Mouse (Mus musculus): ENCODE data around the gene Napsa. TPM values are rescaled to one million over a fixed set of nuclear protein-coding genes. Genes with fewer than 3 reads are reported as not detected.

The Napsa gene
- polyA plus RNA-seq, 1 experiment: 0.26 TPM

DNA sequence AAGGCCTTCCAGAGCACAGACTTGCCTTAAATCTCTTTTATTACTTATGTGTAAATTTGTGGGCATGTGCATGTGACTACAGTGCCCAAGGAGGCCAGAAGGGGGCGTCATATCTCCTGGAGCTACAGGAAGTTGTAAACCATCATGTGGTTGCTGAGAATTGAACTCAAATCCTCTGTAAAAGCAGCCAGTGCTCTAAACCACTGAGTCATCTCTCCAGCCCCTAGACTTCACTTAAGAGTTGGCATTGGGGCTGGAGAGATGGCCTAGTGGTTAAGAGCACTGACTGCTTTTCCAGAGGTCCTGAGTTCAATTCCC lies 53.8 kb downstream of the Napsa start:
- peaks cover 34% of the 10 kb centered on the region for H3K4me1 ChIP-seq (ENCODE audit: control insufficient read depth, insufficient read depth, low read length)
- WGBS: 19% methylated on average over 1 of the region's 1 CpGs

DNA sequence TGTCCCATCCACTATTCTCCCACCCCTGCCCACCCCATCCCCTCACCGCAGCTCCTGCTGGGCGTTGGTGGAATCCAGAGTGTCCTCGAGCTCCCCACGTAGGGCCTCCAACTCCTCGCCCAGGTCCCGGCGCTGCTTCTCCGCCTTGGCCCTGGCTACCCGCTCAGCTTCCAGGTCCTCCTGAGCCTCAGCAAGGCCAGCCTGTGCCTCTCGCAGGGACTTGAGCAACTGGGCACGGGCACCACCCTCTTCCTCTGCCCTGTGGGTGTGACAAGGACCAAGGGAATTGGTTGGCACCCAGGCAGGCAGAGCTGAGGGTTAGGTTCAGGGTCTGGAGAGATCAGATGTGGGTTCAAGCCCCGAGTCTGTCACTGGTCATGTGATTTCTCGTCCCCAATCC lies 54.8 kb downstream of the Napsa start:
- no peak for TF ChIP-seq POLR2A (IDR thresholded peaks at IDR 0.05; ENCODE audit: borderline replicate concordance, insufficient read depth, low read length)
- TF ChIP-seq CTCF (IDR thresholded peaks at IDR 0.05; ENCODE audit: borderline replicate concordance, insufficient read depth, low read depth, low read length): no peak
- 52% methylated on average over 13 of the region's 13 CpGs for WGBS
- Histone ChIP-seq H3K27ac (ENCODE audit: insufficient read depth, low read length) (peak overlapping the region; percentile 41), H3K4me3 (replicated peaks; ENCODE audit: insufficient read depth, low read depth, low read length) (no peak overlapping the region), H3K27me3 (ENCODE audit: control insufficient read depth, insufficient read depth, low read length) (no peaks in the 10 kb centered on the region), H3K4me1 (ENCODE audit: control insufficient read depth, insufficient read depth, low read length) (peaks cover 35% of the 10 kb centered on the region)
- peak in 1 of 2 experiments; percentile 48 for DNase-seq

More for the DNA sequence above, 53.8 kb downstream of the Napsa start:
- no peaks in the 10 kb centered on the region for H3K27me3 ChIP-seq (ENCODE audit: control insufficient read depth, insufficient read depth, low read length)
- no peak for DNase-seq
- no peak for TF ChIP-seq POLR2A (IDR thresholded peaks at IDR 0.05; ENCODE audit: borderline replicate concordance, insufficient read depth, low read length)
- TF ChIP-seq CTCF (IDR thresholded peaks at IDR 0.05; ENCODE audit: borderline replicate concordance, insufficient read depth, low read depth, low read length): peak; percentile 37; the same call in 1 of the 2 replicates
- peak overlapping the region; percentile 85 for H3K27ac ChIP-seq (ENCODE audit: insufficient read depth, low read length)
- H3K4me3 ChIP-seq (replicated peaks; ENCODE audit: insufficient read depth, low read depth, low read length): no peak overlapping the region

DNA sequence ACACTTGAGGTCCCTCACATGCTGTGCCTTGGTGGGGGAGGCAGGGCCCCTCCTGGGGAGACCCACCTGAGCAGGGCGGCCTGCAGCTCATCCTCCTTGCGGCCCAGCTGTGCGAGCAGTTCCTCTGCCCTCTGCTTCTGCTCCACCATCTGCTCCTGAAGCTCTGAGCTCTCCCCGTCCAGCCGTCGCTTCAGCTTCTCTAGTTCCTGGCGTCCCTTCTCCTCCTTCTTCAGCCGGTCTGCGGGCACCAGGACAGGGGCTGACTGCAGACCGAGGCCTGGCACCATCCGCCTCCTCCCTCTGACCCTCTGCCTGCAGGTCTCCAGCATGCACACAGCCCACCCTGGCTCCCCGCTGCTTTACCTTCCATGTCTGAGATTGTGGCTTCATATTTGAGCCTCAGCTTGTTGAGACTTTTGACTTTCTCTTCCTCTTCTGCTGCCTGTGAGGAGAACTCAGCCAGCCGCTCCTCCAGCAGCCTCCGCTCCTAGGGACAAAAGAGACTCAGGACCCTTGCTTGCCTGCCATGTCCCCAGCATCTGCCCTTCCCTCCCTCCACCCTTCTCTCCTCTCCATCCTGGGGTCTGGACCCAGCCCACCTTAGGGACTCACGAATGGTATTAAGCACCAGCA lies 56.3 kb downstream of the Napsa start:
- WGBS: 52% methylated on average over 15 of the region's 15 CpGs
- peak overlapping the region; percentile 59; the same call in 1 of the 2 replicates for H3K27ac ChIP-seq (ENCODE audit: insufficient read depth, low read length)
- peaks cover 32% of the 10 kb centered on the region for H3K4me1 ChIP-seq (ENCODE audit: control insufficient read depth, insufficient read depth, low read length)
- TF ChIP-seq POLR2A (IDR thresholded peaks at IDR 0.05; ENCODE audit: borderline replicate concordance, insufficient read depth, low read length): no peak
- TF ChIP-seq CTCF (IDR thresholded peaks at IDR 0.05; ENCODE audit: borderline replicate concordance, insufficient read depth, low read depth, low read length): no peak
- no peak overlapping the region for H3K4me3 ChIP-seq (replicated peaks; ENCODE audit: insufficient read depth, low read depth, low read length)
- no peaks in the 10 kb centered on the region for H3K27me3 ChIP-seq (ENCODE audit: control insufficient read depth, insufficient read depth, low read length)
- DNase-seq: no peak

DNA sequence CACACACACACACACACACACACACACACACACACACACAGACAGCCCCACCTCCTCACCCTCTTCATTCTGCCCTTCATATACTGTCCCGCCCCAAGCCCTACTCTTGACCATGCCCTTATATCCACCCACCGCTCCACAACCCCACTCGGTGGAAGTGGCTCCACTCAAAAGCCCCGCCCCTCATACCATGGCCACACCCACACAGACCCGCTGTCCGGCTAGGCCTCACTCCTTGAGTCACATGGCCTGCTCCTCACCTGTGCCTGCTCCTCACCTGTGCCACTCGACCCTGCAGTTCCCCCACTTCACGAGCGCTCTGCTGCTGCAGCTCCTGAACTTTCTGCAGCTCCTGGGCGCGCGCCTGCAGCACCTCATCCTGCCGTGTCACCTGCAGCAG lies 58.3 kb downstream of the Napsa start:
- H3K27ac ChIP-seq (ENCODE audit: insufficient read depth, low read length): no peak overlapping the region
- WGBS: 86% methylated on average over 13 of the region's 13 CpGs
- H3K4me1 ChIP-seq (ENCODE audit: control insufficient read depth, insufficient read depth, low read length): peaks cover 23% of the 10 kb centered on the region
- H3K4me3 ChIP-seq (replicated peaks; ENCODE audit: insufficient read depth, low read depth, low read length): no peak overlapping the region
- no peaks in the 10 kb centered on the region for H3K27me3 ChIP-seq (ENCODE audit: control insufficient read depth, insufficient read depth, low read length)
- TF ChIP-seq CTCF (IDR thresholded peaks at IDR 0.05; ENCODE audit: borderline replicate concordance, insufficient read depth, low read depth, low read length): no peak
- no peak for TF ChIP-seq POLR2A (IDR thresholded peaks at IDR 0.05; ENCODE audit: borderline replicate concordance, insufficient read depth, low read length)
- no peak for DNase-seq

DNA sequence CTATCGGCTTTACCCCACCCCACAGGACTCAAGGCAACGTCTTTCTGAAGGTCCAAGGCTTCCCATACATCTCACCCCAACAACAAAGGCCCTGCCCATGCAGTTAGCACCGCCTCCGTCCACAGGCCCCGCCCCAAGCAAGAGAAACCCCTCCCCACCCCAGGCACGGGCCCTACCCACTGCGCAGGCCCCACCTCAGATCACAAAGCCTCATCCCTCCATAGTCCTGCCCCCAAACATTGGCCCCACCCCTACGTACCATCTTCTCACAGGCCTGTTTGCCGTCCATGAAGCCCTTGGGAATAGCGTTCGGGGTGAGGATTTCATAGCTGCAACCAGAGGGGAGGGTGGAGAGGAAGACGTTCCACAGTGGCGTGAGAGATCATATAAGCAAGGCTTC lies 60.5 kb downstream of the Napsa start:
- Histone ChIP-seq H3K4me3 (replicated peaks; ENCODE audit: insufficient read depth, low read depth, low read length) (no peak overlapping the region), H3K27ac (ENCODE audit: insufficient read depth, low read length) (no peak overlapping the region), H3K27me3 (ENCODE audit: control insufficient read depth, insufficient read depth, low read length) (no peaks in the 10 kb centered on the region), H3K4me1 (ENCODE audit: control insufficient read depth, insufficient read depth, low read length) (peaks cover 17% of the 10 kb centered on the region)
- no peak for DNase-seq
- WGBS: 65% methylated on average over 13 of the region's 13 CpGs
- TF ChIP-seq POLR2A (IDR thresholded peaks at IDR 0.05; ENCODE audit: borderline replicate concordance, insufficient read depth, low read length) (no peak), CTCF (IDR thresholded peaks at IDR 0.05; ENCODE audit: borderline replicate concordance, insufficient read depth, low read depth, low read length) (no peak)

DNA sequence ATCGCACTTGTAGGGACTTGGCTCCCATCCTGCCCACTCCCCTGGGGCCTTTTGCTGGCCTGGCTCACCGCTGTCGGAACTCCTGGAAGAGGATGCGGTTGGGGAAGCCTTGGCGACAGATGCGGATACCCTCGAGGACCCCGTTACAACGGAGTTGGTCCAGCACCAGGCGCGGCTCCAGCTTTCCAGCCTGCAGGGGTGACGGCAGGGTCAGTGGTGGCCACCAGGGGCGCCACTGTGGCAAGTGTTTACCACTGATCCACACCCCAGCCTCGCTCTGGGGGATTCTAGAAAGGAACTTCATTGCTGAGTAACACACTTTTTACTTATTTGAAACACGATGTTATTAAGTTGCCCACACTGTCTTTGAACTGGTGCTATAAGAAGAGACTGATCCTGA lies 61.2 kb downstream of the Napsa start:
- 50% methylated on average over 15 of the region's 15 CpGs for whole genome bisulfite sequencing
- no peak overlapping the region for H3K27ac ChIP-seq (ENCODE audit: insufficient read depth, low read length)
- no peak for DNase-seq
- H3K27me3 ChIP-seq (ENCODE audit: control insufficient read depth, insufficient read depth, low read length): no peaks in the 10 kb centered on the region
- TF ChIP-seq POLR2A (IDR thresholded peaks at IDR 0.05; ENCODE audit: borderline replicate concordance, insufficient read depth, low read length) (no peak), CTCF (IDR thresholded peaks at IDR 0.05; ENCODE audit: borderline replicate concordance, insufficient read depth, low read depth, low read length) (peak; percentile 56; the same call in 1 of the 2 replicates)
- H3K4me1 ChIP-seq (ENCODE audit: control insufficient read depth, insufficient read depth, low read length): peaks cover 14% of the 10 kb centered on the region
- no peak overlapping the region for H3K4me3 ChIP-seq (replicated peaks; ENCODE audit: insufficient read depth, low read depth, low read length)

Other genes starting within 250 kb of the Napsa start
- gene Syt3, start 188.3 kb upstream of the Napsa start, polyA plus RNA-seq (2012; rRNA removed): 125 and 130 TPM in 2 replicates
- 3.1 and 3.8 TPM in 2 replicates for gene 1700008O03Rik, start 186.6 kb upstream of the Napsa start, polyA plus RNA-seq (2012; rRNA removed)
- 190 and 214 TPM in 2 replicates for gene Lrrc4b, start 143.4 kb upstream of the Napsa start, polyA plus RNA-seq (2012; rRNA removed)
- gene Aspdh, start 107.0 kb upstream of the Napsa start, polyA plus RNA-seq (2012; rRNA removed): 9.3 and 10.2 TPM in 2 replicates
- gene Josd2, start 104.4 kb upstream of the Napsa start, polyA plus RNA-seq (2012; rRNA removed): 273 and 294 TPM in 2 replicates
- gene Emc10, start 75.9 kb upstream of the Napsa start, polyA plus RNA-seq (2012; rRNA removed): 302 and 309 TPM in 2 replicates
- 32.6 and 34.0 TPM in 2 replicates for gene Fam71e1, start 75.8 kb upstream of the Napsa start, polyA plus RNA-seq (2012; rRNA removed)
- 0.14 and 0.18 TPM in 2 replicates for gene Mybpc2, start 47.7 kb upstream of the Napsa start, polyA plus RNA-seq (2012; rRNA removed)
- gene Spib, start 40.3 kb upstream of the Napsa start, polyA plus RNA-seq (2012; rRNA removed): 0.16 and 0.19 TPM in 2 replicates
- 21.6 and 25.1 TPM in 2 replicates for gene Pold1, start 23.5 kb upstream of the Napsa start, polyA plus RNA-seq (2012; rRNA removed)
- gene Nr1h2, start 18.4 kb upstream of the Napsa start, polyA plus RNA-seq (2012; rRNA removed): 106 and 109 TPM in 2 replicates
- 368 and 423 TPM in 2 replicates for gene Kcnc3, start 18.3 kb downstream of the Napsa start, polyA plus RNA-seq (2012; rRNA removed)
- gene Myh14, start 98.5 kb downstream of the Napsa start, polyA plus RNA-seq (2012; rRNA removed): 54.9 and 56.2 TPM in 2 replicates
- not detected in 2 replicates for gene Izumo2, start 136.4 kb downstream of the Napsa start, polyA plus RNA-seq (2012; rRNA removed)
- 37.4 and 39.1 TPM in 2 replicates for gene Vrk3, start 176.0 kb downstream of the Napsa start, polyA plus RNA-seq (2012; rRNA removed)
- gene Zfp473, start 178.7 kb downstream of the Napsa start, polyA plus RNA-seq (2012; rRNA removed): 0.71 and 0.79 TPM in 2 replicates
- gene Nup62, start 243.7 kb downstream of the Napsa start, polyA plus RNA-seq (2012; rRNA removed): 28.9 and 29.4 TPM in 2 replicates
- 1.4 and 1.9 TPM in 2 replicates for gene Il4i1, start 244.0 kb downstream of the Napsa start, polyA plus RNA-seq (2012; rRNA removed)
- gene Atf5, start 244.3 kb downstream of the Napsa start, polyA plus RNA-seq (2012; rRNA removed): 19.6 and 23.8 TPM in 2 replicates

Measured in cerebellum, adult 2 months (tissue).